Mouse (Mus musculus) splenic B cell, adult 2 months (primary cell): ENCODE measurements at regions not wholly inside any gene's neighbourhood (a gene's known extent, or its start where the extent isn't known, plus 50 kb on each side); places are given as distances from the start of the nearest gene placed in this dataset.

Experiments used
- DNase-seq: peaks from one replicate; pipeline ENCODE4 v3.0.0-alpha.2; 2011; ENCODE audit warnings: low read depth, low spot score
- H3K27me3 ChIP-seq: 2 replicates; pipeline ENCODE4 v1.6.1; 2012; ENCODE audit warnings: mild to moderate bottlenecking, low read length, moderate library complexity, mixed read lengths; ENCODE audit not compliant: control insufficient read depth, poor library complexity, insufficient read depth, severe bottlenecking
- H3K36me3 ChIP-seq: 2 replicates; pipeline ENCODE4 v1.6.1; 2012; ENCODE audit warnings: mild to moderate bottlenecking, low read length, moderate library complexity, mixed read lengths; ENCODE audit not compliant: control insufficient read depth, poor library complexity, insufficient read depth, severe bottlenecking

GRCm38 (mm10) chr3:51127875-51128274, 96.4 kb upstream of the Noct start:
- no peaks in the 10 kb centered on the region for H3K27me3 ChIP-seq
- DNase-seq = no peak
- H3K36me3 ChIP-seq = no peaks in the 10 kb centered on the region

DNA sequence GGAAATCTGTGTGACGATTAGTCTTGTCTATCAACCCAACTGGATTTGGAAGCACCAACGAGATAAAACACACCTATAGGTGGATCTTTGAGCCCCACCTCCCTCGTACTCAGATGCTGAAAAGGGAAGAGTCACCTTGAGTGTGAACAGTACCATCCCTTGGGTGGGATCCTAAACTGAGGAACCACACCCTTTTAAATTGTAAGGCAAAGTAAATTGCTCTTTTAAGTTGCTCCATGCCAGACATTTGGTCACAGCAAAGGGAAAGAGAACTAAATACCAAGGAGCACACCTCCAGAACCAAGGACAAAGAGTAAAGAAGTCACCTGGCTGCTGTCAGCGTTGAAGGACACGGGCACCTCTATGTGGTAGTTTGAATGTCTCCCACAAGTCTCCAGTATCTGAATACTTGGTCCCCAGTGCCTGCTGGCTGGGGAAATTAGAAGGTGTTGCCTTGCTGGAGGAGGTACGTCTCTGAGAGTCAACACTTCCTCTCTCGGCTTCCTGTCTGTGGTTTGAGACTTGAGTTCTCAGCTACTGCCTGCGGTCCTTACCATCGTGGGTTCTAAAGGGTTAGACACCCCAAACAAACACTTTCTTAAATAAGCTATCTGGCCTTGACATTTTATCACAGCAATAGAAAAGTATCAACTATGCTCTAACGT, 95.6 kb upstream of the Noct start:
- Histone ChIP-seq H3K36me3 (no peaks in the 10 kb centered on the region), H3K27me3 (no peaks in the 10 kb centered on the region)
- peak; percentile 68 for DNase-seq

DNA sequence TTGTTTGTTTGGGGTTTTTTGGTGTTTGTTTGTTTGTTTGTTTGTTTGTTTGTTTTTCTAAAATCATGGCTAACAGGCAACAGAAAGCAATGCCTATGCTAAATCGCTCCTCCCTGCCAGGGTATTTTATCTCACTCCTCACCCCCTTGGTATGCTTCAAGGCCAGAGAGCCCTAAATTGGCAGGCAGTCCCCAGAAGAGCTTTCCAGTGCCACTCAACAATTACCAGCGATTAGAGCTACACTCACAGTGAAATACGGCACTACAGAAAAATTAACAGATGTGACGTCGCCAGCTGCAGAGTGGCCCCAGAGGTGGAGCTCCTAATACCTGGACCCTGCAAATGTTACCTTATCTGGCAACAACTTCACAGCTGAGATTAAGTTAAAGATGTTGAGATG, 93.5 kb upstream of the Noct start:
- Histone ChIP-seq H3K27me3 (no peaks in the 10 kb centered on the region), H3K36me3 (no peaks in the 10 kb centered on the region)
- DNase-seq = no peak

- no peak for DNase-seq
- no peaks in the 10 kb centered on the region for H3K27me3 ChIP-seq
- H3K36me3 ChIP-seq = no peaks in the 10 kb centered on the region
These were observed 92.9 kb upstream of the Noct start for GRCm38 (mm10) chr3:51131341-51131740.

DNA sequence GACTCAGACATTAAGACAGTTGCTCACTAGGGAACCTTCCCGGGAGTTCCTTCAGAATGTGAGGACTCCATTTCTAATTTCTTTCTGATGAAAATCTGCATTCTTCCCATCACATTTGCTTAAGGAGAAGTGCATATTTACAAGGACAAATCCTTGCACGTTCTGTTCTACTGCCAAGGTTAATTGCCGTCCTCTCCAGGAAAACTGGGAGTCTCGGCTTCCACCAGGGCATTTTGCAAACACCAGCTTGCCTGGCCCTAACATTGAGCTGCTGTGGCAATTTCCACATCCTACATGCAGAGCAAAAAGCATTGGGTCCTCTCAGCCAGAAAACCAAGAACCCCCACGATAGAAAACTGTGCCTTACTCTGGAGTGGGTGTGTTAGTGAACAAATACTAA, 91.5 kb upstream of the Noct start:
- H3K36me3 ChIP-seq = no peaks in the 10 kb centered on the region
- no peak for DNase-seq
- H3K27me3 ChIP-seq = no peaks in the 10 kb centered on the region

DNA sequence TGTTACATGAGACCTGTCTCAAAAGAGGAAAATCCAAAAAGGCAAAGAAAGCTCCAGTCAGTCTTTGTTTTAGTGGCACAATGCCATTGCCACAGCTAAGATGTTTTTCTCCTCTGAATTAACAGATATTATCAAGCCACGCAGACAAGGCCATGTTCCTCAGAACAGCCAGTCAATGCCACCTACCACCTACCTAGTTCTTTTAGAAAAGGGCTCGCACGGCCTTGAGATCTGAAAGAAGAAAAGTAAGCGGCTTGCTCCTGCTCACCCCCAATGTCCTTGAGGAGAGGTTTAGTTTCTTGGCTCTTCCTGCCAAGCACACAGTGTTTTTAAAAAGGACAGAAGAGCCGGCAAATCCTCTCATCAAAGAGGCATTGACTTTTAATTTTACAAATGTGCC, 88.7 kb upstream of the Noct start:
- H3K36me3 ChIP-seq = no peaks in the 10 kb centered on the region
- no peaks in the 10 kb centered on the region for H3K27me3 ChIP-seq
- no peak for DNase-seq

- DNase-seq = no peak
- Histone ChIP-seq H3K27me3 (no peaks in the 10 kb centered on the region), H3K36me3 (no peaks in the 10 kb centered on the region)
These were observed 86.4 kb upstream of the Noct start for GRCm38 (mm10) chr3:51137730-51138312.

- H3K27me3 ChIP-seq = no peaks in the 10 kb centered on the region
- DNase-seq = no peak
- no peaks in the 10 kb centered on the region for H3K36me3 ChIP-seq
These were observed 78.3 kb upstream of the Noct start for GRCm38 (mm10) chr3:51145985-51146384.

GRCm38 (mm10) chr3:51150012-51150411, 74.2 kb upstream of the Noct start:
- H3K36me3 ChIP-seq = no peaks in the 10 kb centered on the region
- no peak for DNase-seq
- no peaks in the 10 kb centered on the region for H3K27me3 ChIP-seq

DNA sequence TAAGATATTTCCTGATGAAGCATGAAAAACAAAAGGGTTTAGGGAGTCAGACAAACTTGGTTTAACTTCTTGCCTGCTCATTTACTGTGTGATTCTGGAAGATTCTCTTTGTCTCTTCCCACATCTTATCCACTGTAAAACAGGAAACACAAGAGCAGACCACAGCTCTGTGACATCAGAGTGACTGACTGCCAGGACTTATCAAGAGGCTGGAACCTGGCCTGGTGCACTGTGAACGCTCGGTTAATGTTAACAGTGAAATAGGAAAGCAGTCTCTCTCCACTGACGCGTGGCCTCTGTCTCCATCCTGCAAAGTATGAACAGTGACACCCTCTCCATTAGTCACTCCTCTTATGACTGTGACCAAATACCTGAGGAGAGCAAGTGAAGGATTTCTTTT, 73.1 kb upstream of the Noct start:
- H3K36me3 ChIP-seq = no peaks in the 10 kb centered on the region
- no peak for DNase-seq
- no peaks in the 10 kb centered on the region for H3K27me3 ChIP-seq

DNA sequence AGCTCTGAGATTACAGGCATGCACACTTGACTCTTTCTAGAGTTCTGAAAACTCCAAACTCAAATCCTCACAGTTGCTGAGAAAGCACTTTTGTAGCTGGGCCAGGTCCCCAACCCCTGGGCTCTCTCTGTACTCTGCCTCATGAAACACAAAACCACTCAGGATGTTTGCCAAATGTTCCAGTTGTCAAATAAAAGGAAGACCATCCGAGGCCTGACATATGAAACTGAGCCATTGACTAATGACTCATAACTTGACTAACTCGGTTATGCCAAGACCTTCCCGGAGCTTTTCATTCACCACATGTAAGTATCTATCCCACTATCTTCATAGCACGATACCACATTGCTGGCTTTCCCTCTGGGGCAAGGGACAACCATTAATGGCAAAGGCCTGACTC, 68.6 kb upstream of the Noct start:
- H3K27me3 ChIP-seq = no peaks in the 10 kb centered on the region
- no peaks in the 10 kb centered on the region for H3K36me3 ChIP-seq
- no peak for DNase-seq

- DNase-seq = no peak
- Histone ChIP-seq H3K36me3 (no peaks in the 10 kb centered on the region), H3K27me3 (no peaks in the 10 kb centered on the region)
These were observed 67.6 kb upstream of the Noct start for GRCm38 (mm10) chr3:51156386-51157290.

GRCm38 (mm10) chr3:51157291-51157650, 67.0 kb upstream of the Noct start:
- DNase-seq = no peak
- no peaks in the 10 kb centered on the region for H3K36me3 ChIP-seq
- no peaks in the 10 kb centered on the region for H3K27me3 ChIP-seq

- DNase-seq = no peak
- Histone ChIP-seq H3K36me3 (no peaks in the 10 kb centered on the region), H3K27me3 (no peaks in the 10 kb centered on the region)
These were observed 65.8 kb upstream of the Noct start for GRCm38 (mm10) chr3:51158449-51158848.

DNA sequence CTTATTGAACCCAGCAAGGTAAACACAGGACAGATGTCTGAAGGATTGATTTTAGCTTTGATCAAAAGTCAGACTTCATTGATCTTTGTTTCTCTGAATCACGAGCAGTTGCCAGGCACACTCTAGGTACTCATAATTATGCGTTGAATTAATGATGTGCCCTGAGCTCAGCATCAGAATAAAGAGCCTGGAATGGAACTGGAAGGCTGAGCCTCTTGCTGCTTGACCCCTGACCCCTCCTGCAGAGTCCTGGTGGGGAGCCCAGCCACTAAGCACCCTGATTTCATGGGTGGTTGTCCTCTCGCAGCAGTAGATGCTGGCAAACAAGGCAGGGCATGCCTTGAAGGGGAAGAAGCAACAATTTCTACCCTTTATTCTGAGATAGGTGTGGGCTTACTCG, 64.9 kb upstream of the Noct start:
- DNase-seq = no peak
- Histone ChIP-seq H3K27me3 (no peaks in the 10 kb centered on the region), H3K36me3 (no peaks in the 10 kb centered on the region)
